Mouse (Mus musculus) adrenal gland, postnatal 4 days (tissue): ENCODE data around the gene Ntn4. TPM values are rescaled to one million over a fixed set of nuclear protein-coding genes. Genes with fewer than 3 reads are reported as not detected.

Experiments used
- DNase-seq, 2 experiments: peaks; one replicate each; pipeline ENCODE4 v3.0.0; 2021 to 2022; ENCODE audit warnings: low spot score in 2 of 2, mixed read lengths in 2 of 2
- long read RNA-seq, 2 experiments: library from polyadenylated mRNA; stranded (forward); transcript quantifications; one replicate each; pipeline ENCODE4 v2.0.0; 2021
- total RNA-seq, 2 experiments: library from RNA; stranded (reverse); gene quantifications; 2 replicates each; pipeline ENCODE4 v1.2.3; 2021

Gene Ntn4
- 10 to 100 TPM; 12.9 to 14.8 TPM for total RNA-seq
- long read RNA-seq, experiment 1, transcript Ntn4-201 (10 exons, 3,646 nt), result major isoform, 9 of 12 reads
- long read RNA-seq, experiment 1, partial matches to known transcripts, result 0 of 12 reads
- long read RNA-seq, experiment 1, other reads (novel, unspliced or antisense), result 3 of 12 reads
- long read RNA-seq, experiment 2, transcript Ntn4-201 (10 exons, 3,646 nt), result major isoform, 45 of 51 reads
- long read RNA-seq, experiment 2, partial matches to known transcripts, result 4 of 51 reads
- long read RNA-seq, experiment 2, other reads (novel, unspliced or antisense), result 2 of 51 reads

GRCm38 (mm10) chr10:93640521-93640952 lies at the start of gene Ntn4:
Gene Ntn4 (plus strand): TSS chr10:93640681.
- DNase-seq, result no peak

GRCm38 (mm10) chr10:93592456-93592855 lies 48.0 kb upstream of the Ntn4 start:
- DNase-seq, result no peak

GRCm38 (mm10) chr10:93594022-93594482 lies 46.4 kb upstream of the Ntn4 start:
- DNase-seq, result peak; percentile 54 to 68

- DNase-seq, result no peak
Measured at GRCm38 (mm10) chr10:93595831-93596230, 44.6 kb upstream of the Ntn4 start.

GRCm38 (mm10) chr10:93596641-93597040 lies 43.8 kb upstream of the Ntn4 start:
- DNase-seq, result no peak

GRCm38 (mm10) chr10:93602309-93602708 lies 38.2 kb upstream of the Ntn4 start:
- no peak for DNase-seq

GRCm38 (mm10) chr10:93603256-93603655 lies 37.2 kb upstream of the Ntn4 start:
- no peak for DNase-seq

GRCm38 (mm10) chr10:93606326-93606725 lies 34.2 kb upstream of the Ntn4 start:
- DNase-seq, result no peak

- DNase-seq, result no peak
Measured at GRCm38 (mm10) chr10:93608051-93608450, 32.4 kb upstream of the Ntn4 start.

GRCm38 (mm10) chr10:93609236-93609635 lies 31.2 kb upstream of the Ntn4 start:
- no peak for DNase-seq

GRCm38 (mm10) chr10:93610896-93611295 lies 29.6 kb upstream of the Ntn4 start:
- DNase-seq, result no peak

GRCm38 (mm10) chr10:93611419-93612007 lies 29.0 kb upstream of the Ntn4 start:
- DNase-seq, result no peak

- no peak for DNase-seq
Measured at GRCm38 (mm10) chr10:93614850-93615249, 25.6 kb upstream of the Ntn4 start.

GRCm38 (mm10) chr10:93620438-93621179 lies 19.9 kb upstream of the Ntn4 start:
- DNase-seq, result no peak

- DNase-seq, result no peak
Measured at GRCm38 (mm10) chr10:93623725-93624124, 16.8 kb upstream of the Ntn4 start.

- no peak for DNase-seq
Measured at GRCm38 (mm10) chr10:93624151-93624550, 16.3 kb upstream of the Ntn4 start.

GRCm38 (mm10) chr10:93630310-93630709 lies 10.2 kb upstream of the Ntn4 start:
- DNase-seq, result no peak

- no peak for DNase-seq
Measured at GRCm38 (mm10) chr10:93632086-93632485, 8.4 kb upstream of the Ntn4 start.

GRCm38 (mm10) chr10:93633563-93633962 lies 6.9 kb upstream of the Ntn4 start:
- DNase-seq, result no peak

- DNase-seq, result no peak
Measured at GRCm38 (mm10) chr10:93633971-93634370, 6.5 kb upstream of the Ntn4 start.

GRCm38 (mm10) chr10:93635941-93636340 lies 4.5 kb upstream of the Ntn4 start:
- DNase-seq, result no peak
